Mouse (Mus musculus): ENCODE results near the gene Efna3. TPM values are rescaled to one million over a fixed set of nuclear protein-coding genes. Genes with fewer than 3 reads are reported as not detected.

Efna3 gene
- total RNA-seq (2021) = 10 to 100 TPM; 51.3 to 56.8 TPM

DNA sequence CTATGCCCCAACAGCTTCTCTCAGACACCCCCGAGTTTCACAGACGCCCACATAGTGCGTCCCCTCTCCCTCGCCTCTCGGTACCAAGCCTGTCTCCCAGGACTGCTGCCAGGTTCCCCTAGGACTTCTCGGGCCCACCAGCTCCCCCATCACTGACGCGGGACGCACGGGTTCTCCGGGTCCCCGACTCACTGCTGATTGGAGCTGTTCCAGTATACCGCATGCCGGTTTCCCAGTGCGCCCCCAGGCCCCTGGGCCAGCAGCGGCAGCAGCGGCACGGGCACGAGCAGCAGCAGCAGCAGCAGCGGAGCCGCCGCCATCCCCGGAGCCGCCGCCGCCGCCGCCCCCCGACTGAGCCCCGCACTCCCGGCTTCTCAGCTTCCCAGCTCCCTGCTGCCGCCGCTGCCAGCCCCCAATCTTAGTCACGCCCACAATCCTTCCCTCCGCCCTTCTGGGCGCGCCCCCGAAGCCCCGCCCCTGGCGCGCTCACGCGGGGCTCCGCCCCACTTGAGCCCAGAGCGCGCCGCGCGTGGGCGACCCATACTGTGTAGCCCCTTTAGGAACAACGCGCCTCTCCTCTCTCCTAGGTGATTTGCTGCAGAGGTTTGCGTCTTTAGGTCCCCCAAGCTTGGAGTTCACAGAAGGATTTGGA lies at the start of gene Efna3:
Gene Efna3, minus strand, starts transcription at position 452 of the 652 bp plus-strand sequence.
- intact Hi-C loops (cut with DNase I) = loop anchor here (5.0 kb wide), 1 partner anchor 640 kb away; the partner anchor contains the start of gene Atp8b2
- DNase-seq (ENCODE audit: low spot score in 2 of 2) = peak; percentile 88 to 93

DNA sequence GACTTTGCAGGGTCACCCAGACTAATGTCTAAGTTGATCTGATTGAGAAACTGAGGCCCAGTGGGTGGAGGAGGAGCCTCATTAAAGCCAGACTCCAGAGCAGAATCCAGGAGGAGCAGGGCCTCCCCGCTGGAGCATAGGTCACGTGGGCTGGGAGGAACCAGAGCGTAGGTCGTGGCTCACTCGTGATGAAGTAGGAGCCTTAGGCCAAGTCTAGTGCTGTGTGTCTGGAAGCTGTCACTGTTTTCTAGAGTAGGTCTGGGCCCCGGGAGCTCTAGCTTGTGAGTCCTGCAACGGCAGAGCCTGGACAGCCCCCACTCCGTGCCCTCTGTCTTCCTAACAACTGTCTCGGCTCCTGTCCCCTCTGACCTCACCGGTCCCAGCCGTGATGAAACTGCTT lies 44.6 kb upstream of the Efna3 start:
- intact Hi-C loops (cut with DNase I) = no loop called here
- DNase-seq (ENCODE audit: low spot score in 2 of 2) = no peak

DNA sequence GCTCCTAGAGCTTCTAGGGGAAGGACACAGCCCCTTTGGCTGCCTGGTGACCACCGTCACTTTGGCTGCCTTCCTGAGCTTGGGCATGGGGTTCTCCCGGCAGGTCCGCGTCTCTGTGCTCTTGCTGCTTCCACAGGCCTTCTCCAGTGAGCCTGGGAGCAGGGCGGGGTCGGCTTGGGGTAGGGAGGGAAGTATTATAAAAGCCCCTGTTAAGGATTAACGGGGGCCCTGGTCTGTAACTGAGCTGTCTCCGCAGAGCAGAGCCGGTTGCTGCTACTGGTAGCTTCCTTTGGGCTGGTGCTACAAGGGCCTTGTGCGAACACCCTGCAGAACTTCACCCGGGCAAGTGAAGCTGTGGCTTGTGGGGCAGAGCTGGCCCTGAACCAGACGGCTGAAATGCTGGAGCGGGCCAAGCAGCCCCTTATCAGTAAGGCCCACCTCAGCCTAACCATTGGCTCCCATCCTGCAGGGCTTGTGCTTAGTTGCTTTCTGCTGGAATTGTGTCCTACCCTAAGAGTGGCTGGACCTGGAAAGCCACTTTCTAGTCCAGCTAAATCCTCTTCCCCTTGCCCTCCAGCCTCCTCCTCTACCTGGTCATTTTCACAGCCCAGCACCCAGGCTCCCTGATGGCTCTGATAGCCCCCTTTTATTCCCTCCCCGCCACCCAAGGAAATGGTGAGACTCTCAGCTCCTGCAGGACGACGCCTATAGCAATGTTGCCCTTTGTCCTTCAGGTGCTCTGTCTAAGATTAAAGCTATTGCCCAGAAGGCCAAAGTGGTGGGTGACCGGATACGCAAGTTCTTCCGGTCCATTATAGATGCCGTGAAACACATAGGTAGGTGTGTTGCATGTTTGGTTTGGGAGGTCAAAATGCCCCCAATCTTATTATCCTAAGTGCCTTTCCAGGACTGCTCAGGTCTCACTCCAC lies 43.0 kb upstream of the Efna3 start:
- intact Hi-C loops (cut with DNase I) = no loop called here
- DNase-seq (ENCODE audit: low spot score in 2 of 2) = no peak

DNA sequence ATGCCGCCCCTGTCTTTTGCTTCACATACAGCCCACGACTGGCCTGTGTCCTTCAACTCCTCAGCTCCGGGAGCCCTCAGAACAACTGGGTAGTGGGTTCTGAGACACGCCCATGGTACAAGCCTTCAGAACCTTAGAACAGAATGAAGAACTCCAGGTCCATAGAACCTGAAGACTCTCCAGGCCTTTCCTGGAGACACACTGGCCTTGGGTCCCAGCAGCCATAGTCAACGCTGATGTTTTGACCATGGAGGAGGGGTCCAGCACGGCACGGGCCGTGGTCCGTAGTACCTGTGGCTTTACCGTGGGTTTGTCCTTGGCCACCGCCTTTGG lies 42.4 kb upstream of the Efna3 start, which contains the start of gene Dcst1:
Gene Dcst1, minus strand, starts transcription at position 101 of the 333 bp plus-strand sequence.
- no peak for DNase-seq (ENCODE audit: low spot score in 2 of 2)
- intact Hi-C loops (cut with DNase I) = no loop called here

DNA sequence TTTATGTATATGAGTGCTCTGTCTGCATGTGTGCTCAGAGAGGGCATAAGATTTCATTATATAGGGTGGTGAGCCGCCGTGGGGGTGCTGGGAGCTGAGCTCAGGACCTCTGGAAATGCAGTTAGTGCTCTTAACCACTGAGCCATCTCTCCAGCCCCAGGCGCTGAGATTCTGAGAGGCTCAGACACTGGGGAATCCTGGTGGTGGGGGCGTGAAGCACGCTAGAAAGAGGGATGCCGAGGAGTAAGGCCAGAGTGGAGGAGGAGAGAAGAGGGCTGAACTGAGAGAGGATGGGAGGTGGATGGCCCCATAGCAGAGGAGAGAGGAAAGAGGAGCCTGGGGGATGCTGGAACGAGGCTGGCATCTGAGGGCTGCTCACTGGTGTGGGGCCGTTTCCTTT lies 41.9 kb upstream of the Efna3 start:
- no peak for DNase-seq (ENCODE audit: low spot score in 2 of 2)
- intact Hi-C loops (cut with DNase I) = no loop called here

DNA sequence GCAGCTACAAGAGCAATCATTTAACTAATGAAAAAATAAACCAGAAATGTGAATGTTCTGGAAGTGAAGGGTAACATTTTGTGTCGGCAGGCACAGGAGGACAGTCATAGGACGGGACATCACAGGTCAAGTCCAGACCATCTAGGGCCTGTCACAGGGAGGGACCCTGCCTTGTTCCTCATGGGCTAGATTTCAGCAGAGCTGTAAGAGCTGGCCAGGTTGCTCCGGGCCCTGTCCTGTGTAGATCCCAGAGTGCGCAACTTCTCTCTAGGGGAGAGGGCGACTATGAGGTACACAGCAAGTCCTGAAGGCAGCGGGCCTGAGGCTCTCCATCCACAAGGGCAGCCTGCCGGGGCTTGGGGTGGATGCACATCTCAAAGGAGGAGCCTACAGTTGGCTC lies 38.9 kb upstream of the Efna3 start, which contains the start of gene Dcst2:
Gene Dcst2, plus strand, starts transcription at position 301 of the 400 bp plus-strand sequence.
- intact Hi-C loops (cut with DNase I) = no loop called here
- no peak for DNase-seq (ENCODE audit: low spot score in 2 of 2)

DNA sequence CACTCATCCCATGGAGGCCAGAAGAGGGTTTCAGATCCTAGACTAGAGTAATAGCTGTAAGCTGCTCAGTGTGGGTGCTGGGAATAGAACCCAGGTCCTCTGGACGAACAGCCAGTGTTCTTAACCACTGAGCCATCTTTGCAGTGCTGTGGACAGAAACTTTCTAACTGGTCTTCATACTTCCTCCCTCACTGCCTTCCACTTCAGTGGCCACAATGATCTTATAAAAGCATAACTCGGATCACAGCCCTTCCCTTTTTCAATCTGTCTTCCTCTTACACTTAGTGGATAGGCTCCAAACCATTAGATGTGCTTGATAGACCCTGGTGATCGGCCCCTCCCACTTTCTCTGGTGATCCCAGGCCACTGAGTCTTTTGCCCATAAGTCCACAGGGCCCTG lies 37.5 kb upstream of the Efna3 start:
- intact Hi-C loops (cut with DNase I) = no loop called here
- DNase-seq (ENCODE audit: low spot score in 2 of 2) = no peak

DNA sequence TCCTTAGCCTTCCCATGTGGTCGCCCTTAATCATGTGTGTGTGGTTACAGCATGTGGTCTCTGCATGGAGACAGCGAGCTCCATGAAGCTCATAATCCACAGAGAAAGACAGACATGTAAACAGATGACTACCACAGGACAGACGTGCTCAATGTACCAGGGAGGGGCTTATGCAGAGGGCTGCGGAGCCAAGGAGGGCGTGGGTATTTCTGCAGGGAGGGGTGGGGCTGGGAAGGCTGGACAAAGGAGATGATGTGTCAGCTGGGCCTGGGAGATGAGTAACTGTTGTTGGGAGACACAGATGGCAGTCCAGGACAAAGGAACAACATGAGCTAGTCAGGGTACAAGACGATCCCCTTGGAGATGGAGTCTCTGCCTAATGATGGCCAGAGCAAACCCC lies 36.9 kb upstream of the Efna3 start:
- DNase-seq (ENCODE audit: low spot score in 2 of 2) = no peak
- intact Hi-C loops (cut with DNase I) = no loop called here

DNA sequence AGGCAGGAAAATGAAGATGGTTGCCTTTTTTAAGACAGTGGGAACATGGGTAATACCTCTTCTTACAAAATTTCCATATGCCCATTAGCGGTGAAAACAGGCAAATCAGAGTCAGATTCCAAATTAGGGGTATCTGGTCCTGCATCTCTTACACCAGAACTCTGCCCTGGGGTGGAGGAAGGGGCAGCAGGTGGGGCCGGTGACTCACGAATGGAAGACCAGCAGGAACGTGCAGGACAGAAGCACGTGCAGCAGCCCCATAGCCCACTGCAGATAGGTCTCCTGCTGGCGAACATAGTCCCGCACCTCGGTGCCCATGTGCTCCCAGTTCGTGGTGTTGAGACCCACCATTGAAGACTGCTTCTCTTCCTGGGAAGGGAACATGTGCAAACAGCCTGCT lies 33.3 kb upstream of the Efna3 start:
- intact Hi-C loops (cut with DNase I) = no loop called here
- no peak for DNase-seq (ENCODE audit: low spot score in 2 of 2)

DNA sequence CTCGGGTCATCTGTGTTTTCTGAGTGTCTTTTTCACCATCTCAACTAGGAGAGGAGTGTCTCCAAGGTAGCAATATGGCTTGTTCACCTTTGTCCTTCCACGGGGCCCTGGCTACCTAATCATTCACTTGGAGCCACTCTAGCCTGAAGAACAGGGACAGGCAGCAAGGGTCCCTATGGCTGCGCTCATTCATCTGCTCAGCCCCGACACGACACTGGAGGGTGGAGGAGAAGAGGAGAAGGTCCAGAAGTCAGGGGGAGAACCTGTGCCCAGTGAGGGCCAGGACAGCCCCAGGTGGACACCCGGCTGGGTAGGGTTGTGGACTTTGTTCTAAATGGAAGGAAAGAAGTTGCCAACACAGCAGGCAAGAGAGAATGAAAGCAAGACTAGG lies 32.7 kb upstream of the Efna3 start:
- DNase-seq (ENCODE audit: low spot score in 2 of 2) = no peak
- intact Hi-C loops (cut with DNase I) = loop anchor here (2.0 kb wide), 1 partner anchor 39 kb away; no protein-coding TSS in a partner anchor

DNA sequence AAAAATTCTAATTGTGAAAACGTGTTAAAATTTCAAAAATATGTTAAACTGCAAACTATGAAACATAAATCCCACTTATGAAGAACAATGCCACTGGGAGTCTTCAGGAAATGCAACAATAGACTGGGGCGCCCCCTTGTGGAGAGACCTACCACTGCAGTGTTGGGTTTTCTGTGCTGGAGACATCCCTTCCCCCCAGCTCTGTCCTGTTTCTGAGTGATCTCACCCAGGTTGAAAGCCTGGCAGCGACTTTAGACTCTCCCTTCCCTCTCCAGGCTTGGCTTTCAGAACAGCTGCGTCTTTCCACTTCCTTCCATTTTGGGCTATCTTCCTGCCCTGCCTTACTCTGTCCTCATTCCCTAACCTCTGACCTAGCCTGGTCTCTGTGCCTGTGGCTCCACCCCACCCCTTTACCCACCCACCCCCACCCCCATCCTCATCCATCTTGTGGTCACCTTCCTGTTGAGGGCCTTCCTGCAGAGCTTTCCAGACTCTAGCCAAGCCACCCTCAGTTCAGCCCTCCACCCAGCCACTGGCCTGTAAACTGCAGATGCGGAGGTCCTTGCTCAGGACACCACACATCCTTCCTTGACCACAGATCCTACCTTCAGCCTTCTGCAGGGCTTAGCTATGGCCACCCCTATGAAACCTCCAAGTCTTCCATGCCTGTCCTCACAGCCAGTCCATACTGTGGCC lies 32.2 kb upstream of the Efna3 start:
- peak; percentile 83 to 92 for DNase-seq (ENCODE audit: low spot score in 2 of 2)
- intact Hi-C loops (cut with DNase I) = loop anchor here (2.0 kb wide), 1 partner anchor 38 kb away; no protein-coding TSS in a partner anchor

DNA sequence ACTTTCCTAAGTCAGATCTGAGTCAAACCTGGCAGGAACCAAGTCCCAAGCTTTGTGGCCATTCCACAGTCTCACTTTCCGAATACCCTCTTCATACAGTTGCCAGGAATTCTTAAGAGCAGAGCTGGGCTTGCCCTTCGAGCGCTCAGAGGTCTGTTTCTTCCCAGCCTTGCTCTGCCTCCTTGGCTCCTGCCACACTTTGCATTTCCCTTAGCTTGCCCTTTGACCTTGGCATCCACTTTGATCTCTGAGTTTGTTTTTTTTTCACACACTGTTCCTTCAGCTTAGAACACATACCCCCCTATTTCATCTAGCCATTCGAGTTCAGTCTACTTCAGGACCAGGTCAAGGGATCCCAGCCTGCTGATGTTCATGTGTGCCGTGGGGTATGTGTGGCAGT lies 28.5 kb upstream of the Efna3 start:
- intact Hi-C loops (cut with DNase I) = no loop called here
- no peak for DNase-seq (ENCODE audit: low spot score in 2 of 2)

DNA sequence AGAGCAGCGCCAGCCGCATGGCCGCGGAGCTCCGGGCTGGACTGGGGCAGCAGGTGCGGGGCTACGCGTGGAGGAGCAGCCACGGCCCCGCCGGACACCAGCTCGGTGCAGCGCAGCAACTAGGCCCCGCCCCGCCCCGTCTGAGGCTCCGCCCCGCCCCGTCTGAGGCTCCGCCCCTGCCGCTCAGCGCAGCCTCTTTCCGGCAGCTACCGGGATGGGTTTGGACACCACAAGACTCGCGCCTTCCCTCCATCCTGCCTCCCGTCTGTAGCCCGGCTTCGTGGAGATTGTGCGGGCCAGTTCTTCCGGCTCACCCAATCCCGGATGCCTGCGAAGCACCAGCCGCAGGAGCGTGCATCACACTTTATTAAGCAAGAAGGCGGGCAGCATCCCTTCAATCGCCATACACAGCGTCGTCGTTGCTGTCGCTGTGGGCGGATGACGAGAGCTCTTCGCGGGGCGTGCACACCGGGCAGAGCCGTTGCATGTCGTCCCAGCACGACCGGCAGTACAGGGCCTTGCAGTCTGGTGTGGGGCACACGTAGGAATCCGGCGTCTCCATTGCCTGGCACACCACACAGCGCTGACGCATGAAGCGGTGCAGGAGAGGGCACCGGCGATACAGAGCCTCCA lies 27.2 kb upstream of the Efna3 start, which contains the start of gene Adam15:
Gene Adam15, minus strand, starts transcription at position 128 of the 633 bp plus-strand sequence.
- DNase-seq (ENCODE audit: low spot score in 2 of 2) = peak; percentile 88 to 91
- intact Hi-C loops (cut with DNase I) = no loop called here

DNA sequence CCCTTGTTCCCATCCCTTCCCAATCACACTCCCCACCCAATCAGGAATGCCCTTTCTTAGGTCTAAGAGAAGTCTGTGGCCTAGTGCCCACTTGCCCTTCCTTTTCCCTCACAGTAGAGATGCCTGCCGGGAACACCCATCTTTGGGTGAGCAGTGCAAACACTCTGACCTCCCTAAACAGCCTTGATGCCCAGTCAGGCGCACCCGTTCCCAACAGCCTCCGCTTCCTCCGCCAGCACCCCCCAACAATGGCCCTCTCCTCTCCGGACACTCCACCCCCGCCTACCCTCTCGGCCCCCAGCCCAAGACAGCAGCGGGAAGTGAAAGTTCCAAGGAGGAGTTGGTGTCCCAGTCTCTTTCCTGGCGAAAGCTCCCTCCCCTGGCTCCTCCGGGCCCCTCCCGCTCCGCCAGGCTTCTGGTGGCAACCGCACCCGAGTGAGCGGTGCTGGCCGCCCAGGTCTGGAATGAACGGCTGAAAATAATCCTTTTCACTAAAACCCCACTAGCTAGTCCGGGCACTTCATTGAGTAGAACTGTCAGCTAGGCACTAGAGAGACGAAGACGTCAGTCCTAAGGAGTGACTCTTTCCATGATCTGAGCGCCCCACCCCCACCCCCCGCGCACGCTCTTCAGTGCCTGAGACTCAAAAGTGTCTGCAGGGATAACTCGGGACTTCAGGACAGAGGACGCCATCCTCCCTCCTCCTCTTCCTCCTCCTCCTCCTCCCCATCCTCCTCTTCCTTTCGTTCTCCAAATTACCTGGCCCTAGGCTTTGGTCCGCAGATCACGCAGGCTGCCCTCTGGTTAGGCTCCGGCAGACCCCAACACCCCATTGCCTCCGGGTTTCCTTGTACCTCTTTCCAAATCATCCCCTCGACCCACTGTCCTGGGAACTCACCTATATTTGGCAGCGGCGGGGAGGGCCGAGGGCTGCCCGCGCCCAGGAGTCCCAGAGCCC lies 26.4 kb upstream of the Efna3 start:
- DNase-seq (ENCODE audit: low spot score in 2 of 2) = peak; percentile 29 to 38
- intact Hi-C loops (cut with DNase I) = no loop called here

DNA sequence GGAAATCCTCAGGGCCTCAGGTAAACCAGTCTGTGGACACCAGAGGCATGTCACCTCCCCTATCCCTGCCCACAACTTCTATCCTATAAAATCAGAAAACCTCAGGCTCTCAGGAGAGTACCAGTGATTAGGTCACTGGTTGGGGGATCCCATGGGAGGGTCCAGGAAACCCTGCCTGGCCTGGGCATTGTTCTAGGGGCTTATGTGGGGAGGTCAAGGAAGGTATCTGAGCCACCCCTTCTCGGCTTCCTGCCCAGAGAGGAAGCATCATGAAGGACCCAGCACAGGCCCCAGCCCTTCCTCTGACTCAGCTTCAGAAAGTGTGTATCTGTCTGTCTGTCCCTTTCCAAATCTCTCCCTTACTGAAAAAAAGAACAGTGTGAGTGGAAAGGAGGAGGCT lies 25.2 kb upstream of the Efna3 start:
- intact Hi-C loops (cut with DNase I) = no loop called here
- DNase-seq (ENCODE audit: low spot score in 2 of 2) = no peak

DNA sequence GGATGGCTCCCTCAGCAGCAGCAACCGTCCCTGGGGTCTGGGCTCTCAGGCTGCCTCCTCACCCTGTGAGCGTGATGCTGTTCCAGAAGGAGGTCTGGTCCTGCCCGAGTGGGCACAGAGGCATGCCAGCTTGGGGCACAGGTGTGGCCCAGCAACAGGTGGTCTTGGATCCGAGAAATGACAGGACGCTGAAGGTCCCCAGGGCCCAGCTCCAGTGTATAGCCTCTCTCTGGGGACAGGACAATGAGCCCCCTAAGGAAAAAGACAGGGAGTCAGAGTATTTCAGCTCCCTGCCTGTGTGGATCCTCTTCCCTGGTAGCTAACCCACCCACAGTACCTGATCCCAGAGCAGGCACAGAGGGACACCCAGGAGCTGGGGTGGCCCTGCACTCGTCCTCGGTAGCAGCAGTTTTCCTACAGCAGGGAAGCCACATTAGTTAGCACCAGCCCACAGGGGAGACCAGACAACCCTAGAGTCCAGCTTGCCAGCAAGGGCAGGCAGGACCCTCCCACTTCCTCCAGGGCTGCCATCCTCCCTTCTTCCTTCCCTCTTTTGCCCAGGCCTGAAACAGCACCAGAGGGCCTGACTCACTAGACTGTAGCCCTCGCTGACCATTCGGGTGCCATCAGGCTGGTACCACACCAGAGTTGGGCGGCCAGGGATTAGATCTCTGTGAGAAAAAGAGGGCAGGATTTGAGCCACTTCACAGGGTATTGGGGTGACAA lies 24.2 kb upstream of the Efna3 start:
- intact Hi-C loops (cut with DNase I) = no loop called here
- DNase-seq (ENCODE audit: low spot score in 2 of 2) = no peak

DNA sequence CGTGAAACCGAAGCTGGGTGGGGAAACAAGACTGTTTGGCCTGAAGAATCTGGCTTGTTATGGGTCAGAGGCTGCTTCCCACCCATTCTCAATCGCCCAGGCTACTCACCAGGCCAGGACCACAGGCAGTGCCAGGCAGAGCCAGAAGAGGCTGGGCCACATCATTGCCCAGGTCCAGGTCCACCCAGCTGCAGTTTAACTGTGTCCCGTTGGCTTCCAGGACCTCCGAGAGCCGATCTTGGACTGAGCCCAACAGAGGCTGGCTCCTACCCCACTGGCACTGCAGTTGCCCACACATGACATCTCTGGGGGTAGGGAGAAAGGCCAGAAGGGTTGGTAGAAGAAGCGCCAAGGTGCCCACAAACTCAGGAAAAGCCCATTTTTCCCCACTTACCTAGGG lies 20.5 kb upstream of the Efna3 start:
- DNase-seq (ENCODE audit: low spot score in 2 of 2) = no peak
- intact Hi-C loops (cut with DNase I) = no loop called here

DNA sequence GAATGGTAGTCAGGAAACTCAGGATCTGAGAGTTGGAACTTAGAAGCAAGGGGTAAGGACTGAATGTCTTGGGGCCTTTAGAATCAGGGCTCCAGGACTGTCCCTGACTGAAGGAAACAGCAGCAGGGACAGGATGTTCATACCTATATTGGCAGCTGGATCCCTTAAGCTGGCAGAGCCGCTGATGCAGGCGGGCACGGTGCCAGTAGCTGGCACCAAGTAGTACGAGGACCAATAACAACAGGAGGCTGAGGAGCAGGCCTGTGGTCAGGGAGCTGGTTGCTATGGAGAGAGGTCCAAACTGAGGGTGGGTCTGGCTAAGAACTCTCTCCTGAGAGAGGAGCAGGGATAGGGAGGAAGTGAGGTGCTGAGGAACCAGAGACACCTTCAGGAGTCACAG lies 19.0 kb upstream of the Efna3 start:
- DNase-seq (ENCODE audit: low spot score in 2 of 2) = no peak
- intact Hi-C loops (cut with DNase I) = no loop called here

Measured in left cerebral cortex, postnatal 25 days (tissue).